Comparison of ENCODE assay signal across 24 mouse cellular contexts in the genomic region with DNA sequence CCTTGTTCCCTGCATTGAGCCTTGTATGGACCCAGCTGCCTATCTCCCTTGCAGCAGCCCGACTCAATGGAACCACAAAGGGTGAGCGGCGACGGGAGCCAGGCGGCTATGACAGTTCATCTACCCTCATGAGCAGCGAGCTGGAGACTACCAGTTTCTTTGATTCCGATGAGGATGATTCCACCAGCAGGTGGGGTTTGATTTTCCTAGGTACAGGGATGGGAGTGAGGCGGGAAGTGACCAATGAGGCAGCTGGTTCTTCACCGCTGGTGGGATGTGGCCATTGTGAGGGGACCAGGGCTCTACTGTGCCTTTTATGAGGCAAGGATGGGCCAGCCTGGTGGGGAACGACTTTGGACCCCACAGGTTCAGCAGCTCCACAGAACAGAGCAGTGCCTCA.
"Had no signal": no experiment of that assay in that cellular context is flagged by ENCODE, and none has a peak within 500 bp of the region (broad histone marks: within the 10 kb centered on the region; RNA-seq: fewer than 3 reads in every experiment).

No protein-coding gene starts in this region.

- H3K27me3 ChIP-seq: heart, embryonic 12.5 days; hindbrain, embryonic 12.5 days; kidney, embryonic 15.5 days; limb, embryonic 12.5 days; liver, embryonic 13.5 days; liver, embryonic 15.5 days had no signal

- DNase-seq: gastrocnemius, adult 2 months; gastrocnemius, postnatal 10 days; gastrocnemius, postnatal 25 days; heart, adult 18-20 months; heart, postnatal 10 days; heart, postnatal 4 days; kidney, adult 11 months; kidney, adult 2 months; kidney, adult 9 months; kidney, postnatal 14 days; kidney, postnatal 36 days; layer of hippocampus, adult 9-11 months; layer of hippocampus, postnatal 36 days; liver; liver, embryonic 13.5 days; liver, postnatal 0 days had no signal

- H3K4me3 ChIP-seq: gastrocnemius, adult 2 months; heart, embryonic 10.5 days; heart, embryonic 12.5 days; hindbrain, embryonic 10.5 days; hindbrain, embryonic 12.5 days; kidney, embryonic 15.5 days; limb, embryonic 10.5 days; limb, embryonic 12.5 days; liver, embryonic 13.5 days; liver, embryonic 15.5 days had no signal

- H3K9me3 ChIP-seq: heart, embryonic 10.5 days; heart, embryonic 12.5 days; hindbrain, embryonic 10.5 days; hindbrain, embryonic 12.5 days; kidney, embryonic 15.5 days; limb, embryonic 10.5 days; limb, embryonic 12.5 days; liver, embryonic 13.5 days; liver, embryonic 15.5 days had no signal
